Comparison of ENCODE assay signal across 13 mouse cellular contexts in genomic region chr19:37545725-37546124, GRCm38 (mm10).
"Had no signal": no experiment of that assay in that cellular context is flagged by ENCODE, and none has a peak within 500 bp of the region (broad histone marks: within the 10 kb centered on the region; RNA-seq: fewer than 3 reads in every experiment).

No protein-coding gene starts in this region.

- H3K9me3 ChIP-seq: lung, embryonic 15.5 days had no signal

- H3K36me3 ChIP-seq: lung, embryonic 15.5 days had no signal

- DNase-seq: kidney, postnatal 14 days; layer of hippocampus, postnatal 36 days; lung, adult 18-20 months; lung, postnatal 10 days; lung, postnatal 36 days; midbrain, embryonic 14.5 days; thymus, adult 18-20 months; thymus, postnatal 36 days had no signal

- H3K27ac ChIP-seq: layer of hippocampus, adult 2 months; left cerebral cortex, adult 2 months; liver, embryonic 14.5 days; lung, embryonic 15.5 days had no signal

- H3K4me3 ChIP-seq: layer of hippocampus, adult 2 months; left cerebral cortex, adult 2 months; lung, embryonic 15.5 days had no signal

- H3K4me2 ChIP-seq: lung, embryonic 15.5 days; midbrain, embryonic 11.5 days had no signal

- H3K9ac ChIP-seq: liver, embryonic 14.5 days; lung, embryonic 15.5 days had no signal
